Mouse (Mus musculus): ENCODE data around the gene Sp8.
A peak's percentile ranks its signal among the peaks of the same experiment; 100 is the strongest.

Gene Sp8

GRCm38 (mm10) chr12:118848496-118849202, 2.5 kb downstream of the Sp8 start:
- ATAC-seq (ENCODE audit: low TSS enrichment), result no peak

DNA sequence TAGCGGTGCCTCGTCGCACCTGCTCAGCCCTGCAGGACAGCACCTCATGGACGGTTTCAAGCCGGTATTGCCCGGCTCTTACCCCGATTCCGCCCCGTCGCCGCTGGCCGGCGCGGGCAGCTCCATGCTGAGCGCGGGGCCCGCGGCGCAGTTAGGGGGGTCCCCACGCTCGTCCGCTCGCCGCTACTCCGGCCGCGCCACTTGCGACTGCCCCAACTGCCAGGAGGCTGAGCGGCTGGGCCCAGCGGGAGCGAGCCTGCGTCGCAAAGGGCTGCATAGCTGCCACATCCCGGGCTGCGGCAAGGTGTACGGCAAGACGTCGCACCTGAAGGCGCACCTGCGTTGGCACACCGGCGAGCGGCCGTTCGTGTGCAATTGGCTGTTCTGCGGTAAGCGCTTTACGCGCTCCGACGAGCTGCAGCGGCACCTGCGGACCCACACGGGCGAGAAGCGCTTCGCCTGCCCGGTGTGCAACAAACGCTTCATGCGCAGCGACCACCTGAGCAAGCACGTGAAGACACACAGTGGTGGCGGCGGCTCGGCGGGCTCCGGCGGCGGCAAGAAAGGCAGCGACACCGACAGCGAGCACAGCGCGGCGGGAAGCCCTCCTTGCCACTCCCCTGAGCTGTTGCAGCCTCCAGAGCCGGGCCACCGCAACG, 3.2 kb downstream of the Sp8 start:
- no peak for ATAC-seq (ENCODE audit: low TSS enrichment)

GRCm38 (mm10) chr12:118849996-118850395, 3.9 kb downstream of the Sp8 start:
- ATAC-seq (ENCODE audit: low TSS enrichment), result no peak

DNA sequence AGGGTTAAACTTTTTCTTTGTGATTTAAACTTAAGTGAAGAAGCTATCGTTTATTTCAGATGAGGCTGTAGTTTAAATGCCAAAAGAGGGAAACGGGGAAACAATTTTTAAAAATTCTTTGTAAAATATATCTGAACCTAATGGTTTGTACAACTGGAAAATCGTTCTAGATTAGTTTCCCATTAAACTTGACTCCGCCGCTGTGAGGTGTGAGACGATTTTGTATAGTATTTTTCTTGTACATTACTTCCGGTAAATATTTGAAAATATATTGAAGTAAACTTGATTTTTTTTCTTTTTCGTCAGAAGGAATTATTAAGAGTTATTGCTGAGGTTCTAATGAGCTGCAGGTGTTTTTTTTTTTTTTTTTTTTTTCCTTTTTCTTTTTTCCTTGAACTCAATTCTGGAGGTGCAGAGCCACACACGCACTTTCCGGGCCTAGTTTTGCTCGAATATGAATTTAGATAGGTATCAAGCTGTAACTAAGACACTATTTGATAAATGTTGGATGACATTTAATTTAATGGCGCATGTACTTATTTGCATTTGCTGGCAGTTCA, 4.8 kb downstream of the Sp8 start:
- ATAC-seq (ENCODE audit: low TSS enrichment), result no peak

- ATAC-seq (ENCODE audit: low TSS enrichment), result no peak
These were observed 7.2 kb downstream of the Sp8 start for GRCm38 (mm10) chr12:118853331-118853730.

- no peak for ATAC-seq (ENCODE audit: low TSS enrichment)
These were observed 8.3 kb downstream of the Sp8 start for GRCm38 (mm10) chr12:118854401-118854800.

DNA sequence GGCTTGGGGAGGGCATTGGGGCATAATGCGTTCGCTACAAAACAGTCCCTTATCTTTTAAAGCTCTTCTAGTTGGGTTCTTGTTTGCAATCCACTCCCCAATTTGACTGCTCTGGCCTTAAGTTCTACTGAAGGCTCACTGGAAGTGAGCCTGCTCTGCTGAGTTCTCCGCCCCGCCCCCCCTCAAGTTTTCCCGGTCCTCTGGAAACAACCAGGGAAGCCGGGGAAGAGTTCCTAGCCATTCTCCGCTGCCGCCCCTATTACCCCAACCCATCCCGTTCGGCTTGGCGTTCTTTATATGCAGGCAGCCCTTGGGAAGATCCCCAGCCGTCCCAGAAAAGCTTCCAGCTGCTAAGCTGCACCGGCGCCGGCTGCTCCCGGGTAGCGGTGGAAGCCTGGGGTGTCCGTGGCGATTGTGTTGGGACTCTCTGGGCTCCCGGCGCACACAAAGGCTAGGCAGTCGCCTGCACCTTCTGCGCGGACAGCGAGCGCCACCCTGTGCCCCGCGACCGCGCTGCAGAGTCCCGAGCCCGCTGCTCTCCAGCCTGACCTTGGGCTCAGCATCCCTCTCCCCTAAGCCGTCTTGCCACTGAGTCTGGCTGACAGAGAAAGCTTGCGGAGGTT, 8.8 kb downstream of the Sp8 start:
- ATAC-seq (ENCODE audit: low TSS enrichment), result peak; percentile 97

DNA sequence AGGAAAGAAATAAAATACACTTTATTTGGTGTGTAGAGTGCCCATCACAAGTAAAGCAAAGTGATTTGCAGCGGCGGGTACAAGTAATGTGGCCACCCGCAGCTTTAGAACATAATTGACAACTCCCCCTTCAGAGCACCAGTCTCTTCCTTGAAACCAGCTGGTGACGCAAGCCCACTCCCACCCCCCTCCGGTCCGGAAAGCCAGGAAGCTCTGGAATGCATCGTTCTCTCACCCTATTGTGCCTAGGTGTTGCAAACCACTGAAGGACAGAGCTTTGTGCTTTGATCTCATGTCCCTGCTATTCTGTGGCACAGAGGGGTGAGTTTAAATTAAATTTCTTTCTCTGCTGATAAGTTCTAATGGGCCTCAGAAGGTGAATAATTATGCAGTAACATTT, 10.0 kb downstream of the Sp8 start:
- no peak for ATAC-seq (ENCODE audit: low TSS enrichment)

GRCm38 (mm10) chr12:118872673-118873072, 26.5 kb downstream of the Sp8 start:
- ATAC-seq (ENCODE audit: low TSS enrichment), result no peak

- ATAC-seq (ENCODE audit: low TSS enrichment), result no peak
These were observed 36.7 kb downstream of the Sp8 start for GRCm38 (mm10) chr12:118882790-118883189.

DNA sequence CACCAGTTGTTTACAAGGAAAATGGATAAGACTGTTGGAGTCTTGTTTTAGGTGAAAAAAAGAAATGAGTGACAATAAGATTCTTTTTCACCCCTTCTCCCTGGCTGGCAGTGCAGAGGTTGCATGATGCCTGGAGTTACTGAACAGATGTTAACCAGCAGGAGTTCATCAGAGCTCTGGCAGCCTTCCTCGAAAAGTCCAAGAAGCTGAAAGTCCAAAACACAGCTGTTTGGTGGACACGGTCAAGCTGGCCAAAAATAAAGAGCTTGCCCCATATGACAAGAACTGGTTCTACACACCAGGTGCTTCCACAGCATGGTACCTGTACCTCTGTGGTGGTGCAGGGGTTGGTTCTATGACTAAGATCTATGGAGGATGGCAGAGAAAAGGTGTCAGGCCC, 41.8 kb downstream of the Sp8 start:
- no peak for ATAC-seq (ENCODE audit: low TSS enrichment)

Measured in frontal cortex, adult (tissue).